Mouse (Mus musculus) midbrain, embryonic 13.5 days (tissue): ENCODE data around the gene Bhmt. TPM values are rescaled to one million over a fixed set of nuclear protein-coding genes. Genes with fewer than 3 reads are reported as not detected.

Experiments
- ATAC-seq: fragments of 200-750 bp; cut with Nextera tagmentation; 2 replicates; pipeline ENCODE4 v1.8.0; 2017; ENCODE audit warnings: mild to moderate bottlenecking, moderate TSS enrichment, moderate library complexity
- H3K27ac ChIP-seq: fragments of 300-500 bp; sonication (generic); 2 replicates; pipeline ENCODE4 v1.5.1; 2015; ENCODE audit warnings: inconsistent platforms, mild to moderate bottlenecking, moderate library complexity
- H3K27me3 ChIP-seq: fragments of 300-500 bp; sonication (generic); 2 replicates; pipeline ENCODE4 v1.6.1; 2015; ENCODE audit warnings: mild to moderate bottlenecking, inconsistent platforms
- H3K36me3 ChIP-seq: fragments of 300-500 bp; sonication (generic); 2 replicates; pipeline ENCODE4 v1.6.1; 2015; ENCODE audit warnings: mild to moderate bottlenecking, inconsistent platforms
- H3K4me1 ChIP-seq: fragments of 300-500 bp; sonication (generic); replicated peaks from 2 replicates; pipeline ENCODE4 v1.6.1; 2015; ENCODE audit warnings: inconsistent platforms
- H3K4me2 ChIP-seq: fragments of 300-500 bp; sonication (generic); replicated peaks from 2 replicates; pipeline ENCODE4 v1.6.1; 2015; ENCODE audit warnings: moderate library complexity, mild to moderate bottlenecking, inconsistent platforms
- H3K4me3 ChIP-seq: fragments of 300-500 bp; sonication (generic); replicated peaks from 2 replicates; pipeline ENCODE4 v1.5.1; 2015; ENCODE audit warnings: mild to moderate bottlenecking, inconsistent platforms
- H3K9ac ChIP-seq: fragments of 300-500 bp; sonication (generic); replicated peaks from 2 replicates; pipeline ENCODE4 v1.6.1; 2015; ENCODE audit warnings: mild to moderate bottlenecking, inconsistent platforms
- H3K9me3 ChIP-seq: fragments of 300-500 bp; sonication (generic); 2 replicates; pipeline ENCODE4 v1.6.1; 2016; ENCODE audit warnings: mild to moderate bottlenecking, inconsistent platforms
- WGBS: fragments of 180-500 bp; shearing (Covaris S2); methylation state at CpG from one replicate; pipeline ENCODE4 v1.1.7; 2015; 5-methylcytosine and 5-hydroxymethylcytosine counted together
- polyA plus RNA-seq: library from polyadenylated mRNA; unstranded; fragments of >200 nt; fragmentation: Nextera tagmentation; extraction: Ambion mirVana; gene quantifications from 2 replicates; pipeline ENCODE4 v1.2.1, GENCODE M21; 2015

Bhmt gene
- polyA plus RNA-seq, 1 experiment from 2014 or later, result 0.20 TPM

- no peak overlapping the region for H3K27ac ChIP-seq
- no peaks in the 10 kb centered on the region for H3K27me3 ChIP-seq
- WGBS, result 65% methylated on average over 4 of the region's 4 CpGs
- H3K4me3 ChIP-seq, result no peak overlapping the region
- no peak overlapping the region for H3K9ac ChIP-seq
- no peaks in the 10 kb centered on the region for H3K4me1 ChIP-seq
- H3K4me2 ChIP-seq, result no peak overlapping the region
- H3K36me3 ChIP-seq, result no peaks in the 10 kb centered on the region
- no peak for ATAC-seq
- H3K9me3 ChIP-seq, result no peaks in the 10 kb centered on the region
These were observed 1.9 kb upstream of the Bhmt start for GRCm38 (mm10) chr13:93639636-93640035.

GRCm38 (mm10) chr13:93636561-93636960, 1.2 kb downstream of the Bhmt start:
- Histone ChIP-seq H3K27me3 (no peaks in the 10 kb centered on the region), H3K9me3 (no peaks in the 10 kb centered on the region), H3K4me1 (no peaks in the 10 kb centered on the region), H3K4me2 (no peak overlapping the region), H3K36me3 (no peaks in the 10 kb centered on the region), H3K9ac (no peak overlapping the region), H3K27ac (no peak overlapping the region), H3K4me3 (no peak overlapping the region)
- WGBS, result 88% methylated on average over 1 of the region's 1 CpGs
- ATAC-seq, result no peak

- no peak for ATAC-seq
- H3K27me3 ChIP-seq, result no peaks in the 10 kb centered on the region
- no peaks in the 10 kb centered on the region for H3K36me3 ChIP-seq
- 91% methylated on average over 5 of the region's 5 CpGs for WGBS
- H3K4me1 ChIP-seq, result no peaks in the 10 kb centered on the region
- H3K9me3 ChIP-seq, result no peaks in the 10 kb centered on the region
- H3K4me3 ChIP-seq, result no peak overlapping the region
- H3K9ac ChIP-seq, result no peak overlapping the region
- H3K4me2 ChIP-seq, result no peak overlapping the region
- H3K27ac ChIP-seq, result no peak overlapping the region
These were observed 4.8 kb downstream of the Bhmt start for GRCm38 (mm10) chr13:93632927-93633326.

DNA sequence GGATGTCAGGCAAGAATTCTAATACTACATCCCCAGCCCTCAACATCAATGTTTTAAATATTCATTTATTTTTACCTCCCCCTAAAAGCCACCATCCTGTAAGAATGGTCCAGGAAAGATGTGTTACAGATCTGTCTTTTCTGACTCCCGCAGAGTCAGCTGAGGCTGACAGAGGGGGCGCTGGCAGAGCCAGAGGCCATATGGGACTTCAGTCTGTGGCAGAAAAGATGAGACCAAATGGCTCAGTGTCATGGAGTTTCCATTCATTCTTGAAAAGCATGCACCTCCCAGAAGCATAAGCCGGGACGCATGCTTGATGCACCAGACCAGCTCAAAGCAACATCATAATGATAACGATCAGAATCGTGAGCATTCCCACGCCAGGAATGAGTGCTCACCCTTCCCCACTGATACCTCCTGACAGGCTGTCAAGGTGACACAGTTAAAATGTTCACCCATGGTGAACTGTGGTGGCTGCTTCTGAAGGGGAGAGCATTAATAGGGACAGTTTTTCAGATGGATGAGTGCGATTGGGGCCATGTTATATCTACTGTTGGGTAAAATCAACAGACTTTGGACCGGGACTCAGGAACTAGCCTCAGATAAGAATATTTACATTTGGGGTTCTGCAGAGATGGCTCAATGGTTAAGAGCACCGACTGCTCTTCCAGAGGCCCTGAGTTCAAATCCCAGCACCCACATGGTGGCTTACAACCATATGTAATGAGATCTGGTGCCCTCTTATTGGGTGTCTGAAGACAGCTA, 6.6 kb downstream of the Bhmt start:
- H3K36me3 ChIP-seq, result no peaks in the 10 kb centered on the region
- WGBS, result 86% methylated on average over 10 of the region's 10 CpGs

GRCm38 (mm10) chr13:93628861-93629260, 8.9 kb downstream of the Bhmt start:
- WGBS, result 22% methylated on average over 6 of the region's 6 CpGs
- H3K9ac ChIP-seq, result no peak overlapping the region
- no peaks in the 10 kb centered on the region for H3K27me3 ChIP-seq
- H3K4me2 ChIP-seq, result no peak overlapping the region
- no peaks in the 10 kb centered on the region for H3K9me3 ChIP-seq
- no peaks in the 10 kb centered on the region for H3K4me1 ChIP-seq
- no peak overlapping the region for H3K4me3 ChIP-seq
- no peak overlapping the region for H3K27ac ChIP-seq
- H3K36me3 ChIP-seq, result no peaks in the 10 kb centered on the region
- no peak for ATAC-seq

More for the DNA sequence above, 6.6 kb downstream of the Bhmt start:
- H3K4me3 ChIP-seq, result no peak overlapping the region
- no peaks in the 10 kb centered on the region for H3K27me3 ChIP-seq
- no peaks in the 10 kb centered on the region for H3K4me1 ChIP-seq
- no peak overlapping the region for H3K27ac ChIP-seq
- H3K9me3 ChIP-seq, result no peaks in the 10 kb centered on the region
- no peak overlapping the region for H3K9ac ChIP-seq
- H3K4me2 ChIP-seq, result no peak overlapping the region
- no peak for ATAC-seq

DNA sequence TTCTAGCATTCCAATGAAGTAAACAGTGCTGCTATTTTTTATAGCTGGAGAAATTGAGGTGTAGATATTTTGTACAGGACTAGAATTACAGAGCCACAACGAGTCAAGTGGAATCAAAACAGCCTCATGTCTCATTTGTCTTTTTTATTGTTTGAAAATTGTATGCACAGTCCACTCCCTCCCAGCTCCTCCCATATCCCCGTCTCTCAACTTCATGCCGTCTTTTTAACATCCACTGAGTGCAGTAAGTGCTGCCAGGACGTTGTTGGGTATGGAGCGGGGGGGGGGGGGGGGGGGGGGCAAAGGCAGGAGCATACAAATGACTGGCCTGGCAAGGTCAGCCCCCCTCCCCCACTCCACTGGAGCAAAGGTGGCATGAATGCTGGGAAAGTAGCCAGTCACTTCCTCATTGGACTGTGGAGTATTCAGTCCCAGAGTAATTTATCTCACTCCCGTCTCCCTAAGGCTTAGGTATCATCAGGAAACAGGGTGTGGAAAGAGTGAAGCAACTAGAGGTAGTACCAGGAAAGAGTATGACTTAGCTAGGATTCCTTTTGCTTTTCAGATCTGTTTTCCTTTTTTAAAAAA, 23.3 kb downstream of the Bhmt start:
- no peak for ATAC-seq
- no peak overlapping the region for H3K27ac ChIP-seq
- no peaks in the 10 kb centered on the region for H3K27me3 ChIP-seq
- no peaks in the 10 kb centered on the region for H3K4me1 ChIP-seq
- H3K9me3 ChIP-seq, result no peaks in the 10 kb centered on the region
- 68% methylated on average over 6 of the region's 6 CpGs for WGBS
- no peaks in the 10 kb centered on the region for H3K36me3 ChIP-seq
- no peak overlapping the region for H3K9ac ChIP-seq
- H3K4me3 ChIP-seq, result no peak overlapping the region
- no peak overlapping the region for H3K4me2 ChIP-seq

- no peak overlapping the region for H3K27ac ChIP-seq
- no peak overlapping the region for H3K9ac ChIP-seq
- no peak overlapping the region for H3K4me2 ChIP-seq
- H3K36me3 ChIP-seq, result no peaks in the 10 kb centered on the region
- 79% methylated on average over 4 of the region's 4 CpGs for WGBS
- no peaks in the 10 kb centered on the region for H3K9me3 ChIP-seq
- no peaks in the 10 kb centered on the region for H3K27me3 ChIP-seq
- no peak for ATAC-seq
- H3K4me3 ChIP-seq, result no peak overlapping the region
- no peaks in the 10 kb centered on the region for H3K4me1 ChIP-seq
These were observed 24.0 kb downstream of the Bhmt start for GRCm38 (mm10) chr13:93613771-93614170.

- no peaks in the 10 kb centered on the region for H3K27me3 ChIP-seq
- no peaks in the 10 kb centered on the region for H3K9me3 ChIP-seq
- H3K9ac ChIP-seq, result no peak overlapping the region
- WGBS, result 65% methylated on average over 19 of the region's 19 CpGs
- H3K4me1 ChIP-seq, result no peaks in the 10 kb centered on the region
- H3K36me3 ChIP-seq, result no peaks in the 10 kb centered on the region
- H3K4me3 ChIP-seq, result no peak overlapping the region
- no peak overlapping the region for H3K4me2 ChIP-seq
- H3K27ac ChIP-seq, result no peak overlapping the region
- ATAC-seq, result peak; percentile 66; the same call in 1 of the 2 replicates
These were observed 24.8 kb downstream of the Bhmt start for GRCm38 (mm10) chr13:93612660-93613607.

DNA sequence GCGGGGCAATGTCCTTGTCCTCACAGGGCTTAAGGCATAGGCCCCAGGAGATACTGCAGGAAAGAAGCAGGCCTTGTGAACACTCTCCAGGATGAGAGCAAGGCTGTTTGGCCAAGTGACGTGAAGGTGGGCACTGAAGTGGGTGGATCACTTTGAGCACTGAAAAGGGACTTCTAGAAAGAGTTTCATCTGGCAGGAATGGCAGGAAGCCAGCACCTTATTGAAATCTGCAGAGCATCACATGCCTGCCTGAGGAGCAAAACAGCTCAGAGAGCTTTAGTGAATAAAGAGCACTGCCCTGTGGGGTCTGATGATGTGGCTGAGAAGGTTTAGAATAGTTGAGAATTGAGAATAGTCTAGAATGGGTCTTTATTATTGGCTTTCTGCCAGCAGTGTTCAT, 29.3 kb downstream of the Bhmt start:
- Histone ChIP-seq H3K4me3 (no peak overlapping the region), H3K27me3 (no peaks in the 10 kb centered on the region), H3K27ac (no peak overlapping the region), H3K4me1 (no peaks in the 10 kb centered on the region), H3K9me3 (no peaks in the 10 kb centered on the region), H3K4me2 (no peak overlapping the region), H3K36me3 (no peaks in the 10 kb centered on the region), H3K9ac (no peak overlapping the region)
- WGBS, result 87% methylated on average over 2 of the region's 2 CpGs
- no peak for ATAC-seq

DNA sequence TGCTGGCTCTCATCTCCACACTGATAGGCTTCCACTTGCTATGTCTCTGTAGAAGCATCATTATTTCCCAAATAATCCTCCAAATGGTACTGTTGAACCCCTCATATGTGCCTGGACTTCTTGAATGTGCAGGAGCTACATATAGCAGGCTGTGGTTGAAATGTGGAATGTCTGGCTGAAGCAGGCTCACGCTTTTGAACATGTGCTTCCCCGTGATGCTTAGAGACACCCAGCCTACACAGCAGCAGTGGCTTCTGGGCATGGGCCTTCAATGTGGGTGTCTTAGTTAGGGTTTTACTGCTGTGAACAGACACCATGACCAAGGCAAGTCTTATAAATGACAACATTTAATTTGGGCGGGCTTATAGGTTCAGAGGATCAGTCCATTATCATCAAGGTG, 30.1 kb downstream of the Bhmt start:
- H3K4me2 ChIP-seq, result no peak overlapping the region
- H3K9me3 ChIP-seq, result no peaks in the 10 kb centered on the region
- H3K36me3 ChIP-seq, result no peaks in the 10 kb centered on the region
- WGBS, result 95% methylated on average over 3 of the region's 3 CpGs
- no peak overlapping the region for H3K9ac ChIP-seq
- no peak overlapping the region for H3K4me3 ChIP-seq
- H3K27ac ChIP-seq, result no peak overlapping the region
- ATAC-seq, result no peak
- H3K4me1 ChIP-seq, result no peaks in the 10 kb centered on the region
- H3K27me3 ChIP-seq, result no peaks in the 10 kb centered on the region

GRCm38 (mm10) chr13:93606868-93607578, 30.7 kb downstream of the Bhmt start:
- no peak overlapping the region for H3K4me2 ChIP-seq
- no peaks in the 10 kb centered on the region for H3K9me3 ChIP-seq
- no peaks in the 10 kb centered on the region for H3K4me1 ChIP-seq
- no peak for ATAC-seq
- no peak overlapping the region for H3K27ac ChIP-seq
- no peak overlapping the region for H3K9ac ChIP-seq
- WGBS, result 77% methylated on average over 13 of the region's 13 CpGs
- H3K27me3 ChIP-seq, result no peaks in the 10 kb centered on the region
- H3K4me3 ChIP-seq, result no peak overlapping the region
- H3K36me3 ChIP-seq, result no peaks in the 10 kb centered on the region
